Mouse (Mus musculus): ENCODE results near the gene Fndc11.
"Not testable (repeated sequence)": the region's sequence is repeated elsewhere in the genome, so short reads cannot be mapped to it uniquely, and the experiment has no call there.

Fndc11 gene

DNA sequence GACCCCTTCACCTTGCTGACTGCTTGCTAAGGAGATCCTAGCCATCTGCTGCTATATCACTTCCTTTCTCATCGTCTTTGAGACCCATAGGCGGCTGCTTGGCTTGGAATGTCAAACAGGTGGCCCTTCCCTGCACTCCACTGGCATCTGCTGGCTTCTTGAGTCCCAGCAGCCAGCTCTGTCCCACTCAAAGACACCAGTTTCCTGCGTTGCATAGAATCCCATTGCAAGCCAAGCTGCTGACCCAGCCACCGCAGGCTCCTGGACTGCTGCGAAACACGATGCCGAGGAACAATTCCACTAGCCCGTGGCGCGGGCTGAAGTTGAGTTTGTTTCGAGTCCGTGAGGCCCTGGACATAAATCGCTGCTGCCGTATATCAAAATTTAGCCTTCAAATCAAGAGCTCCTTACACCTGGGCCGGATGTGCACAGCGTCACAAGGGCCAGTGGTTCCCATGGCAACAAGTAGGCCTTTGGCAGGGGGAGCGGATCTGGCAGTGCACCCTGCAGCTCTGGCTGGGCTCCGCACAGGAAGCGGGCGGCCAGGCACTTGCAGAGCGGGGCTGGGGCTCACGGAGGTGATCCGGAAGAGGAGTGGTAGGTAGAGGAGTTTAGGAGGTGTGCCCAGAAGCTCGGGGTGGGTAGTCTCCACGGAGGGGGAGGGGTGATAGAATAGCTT, at the start of gene Fndc11:
Fndc11 (plus strand) TSS at position 476 of the 679 bp plus-strand sequence.
- DNase-seq (ENCODE audit: low spot score): peak; percentile 73

DNA sequence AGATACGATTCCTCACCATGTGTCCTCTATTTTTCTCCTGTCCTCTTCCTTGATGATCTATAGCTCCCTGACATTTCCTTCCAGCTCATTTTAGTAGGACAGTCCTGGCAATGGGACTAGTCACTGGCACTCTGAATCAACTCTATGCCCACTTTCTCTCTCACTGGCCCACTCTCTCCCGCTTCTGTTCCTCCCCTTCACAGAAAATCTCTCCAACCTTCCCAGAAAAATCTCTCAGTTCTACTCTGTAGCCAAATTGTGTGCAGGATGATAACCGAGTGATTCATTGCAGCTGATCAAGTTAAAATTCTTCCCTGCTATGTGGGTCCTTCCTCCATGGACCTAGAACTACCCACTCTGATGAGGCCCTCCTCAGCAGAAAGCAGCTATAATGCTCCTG, 45.2 kb upstream of the Fndc11 start:
- DNase-seq (ENCODE audit: low spot score): no peak

DNA sequence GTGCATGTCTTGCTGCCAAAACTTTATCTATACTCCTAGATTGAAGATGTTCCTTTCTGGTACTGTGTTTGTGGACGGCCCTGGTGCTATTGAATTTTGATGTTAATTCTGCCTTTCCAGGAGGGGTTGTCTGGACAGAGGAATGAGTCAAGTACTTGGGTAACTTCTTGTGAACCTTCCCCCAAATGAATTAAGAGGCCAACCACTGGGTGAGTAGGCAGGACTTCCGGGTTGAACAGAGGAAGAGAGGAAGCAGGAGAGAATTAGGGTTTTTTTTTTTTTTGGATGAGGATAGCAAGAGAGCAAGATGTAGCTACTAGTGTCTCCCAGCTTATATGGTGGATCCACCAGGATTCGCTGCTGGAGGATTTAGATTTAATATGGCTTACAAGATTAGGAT, 41.8 kb upstream of the Fndc11 start:
- DNase-seq (ENCODE audit: low spot score): no peak

DNA sequence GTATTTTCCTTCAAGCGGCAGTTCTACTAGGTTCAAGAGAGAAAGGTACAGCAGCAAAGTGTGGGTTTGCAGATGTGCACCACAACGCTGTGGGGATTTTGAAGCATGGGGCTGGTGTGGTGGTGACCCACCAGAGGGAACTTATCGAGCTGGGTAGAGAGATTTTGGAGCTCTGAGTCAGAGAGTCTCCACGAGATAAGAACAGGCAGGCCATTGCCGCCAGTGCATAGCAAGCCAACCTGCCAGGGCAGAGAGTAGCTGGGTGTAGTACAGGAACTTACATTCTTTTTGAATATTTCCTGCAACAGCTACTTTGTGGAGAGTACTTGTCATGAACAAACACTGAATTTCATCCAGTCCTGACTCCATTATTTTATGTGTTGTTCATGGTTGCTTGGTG, 41.3 kb upstream of the Fndc11 start:
- no peak for DNase-seq (ENCODE audit: low spot score)

DNA sequence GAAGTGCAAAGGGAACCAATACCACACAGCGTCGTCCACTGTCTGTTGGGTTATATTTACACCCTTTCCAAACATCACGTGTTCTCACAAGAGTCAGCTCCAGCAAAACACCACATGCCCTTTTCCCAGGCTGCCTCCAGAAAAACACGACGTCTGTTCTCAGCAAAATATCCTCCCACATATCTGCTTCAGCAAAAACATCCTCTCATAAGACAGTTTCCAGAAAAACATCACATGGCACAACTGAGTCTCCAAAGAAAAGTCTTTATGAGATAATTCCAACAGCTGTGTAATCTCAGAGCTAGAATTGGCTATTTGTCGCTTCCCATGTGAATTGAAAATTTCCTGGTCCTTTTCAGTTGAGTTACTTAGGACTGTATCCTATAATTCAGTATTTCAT, 38.9 kb upstream of the Fndc11 start:
- no peak for DNase-seq (ENCODE audit: low spot score)

DNA sequence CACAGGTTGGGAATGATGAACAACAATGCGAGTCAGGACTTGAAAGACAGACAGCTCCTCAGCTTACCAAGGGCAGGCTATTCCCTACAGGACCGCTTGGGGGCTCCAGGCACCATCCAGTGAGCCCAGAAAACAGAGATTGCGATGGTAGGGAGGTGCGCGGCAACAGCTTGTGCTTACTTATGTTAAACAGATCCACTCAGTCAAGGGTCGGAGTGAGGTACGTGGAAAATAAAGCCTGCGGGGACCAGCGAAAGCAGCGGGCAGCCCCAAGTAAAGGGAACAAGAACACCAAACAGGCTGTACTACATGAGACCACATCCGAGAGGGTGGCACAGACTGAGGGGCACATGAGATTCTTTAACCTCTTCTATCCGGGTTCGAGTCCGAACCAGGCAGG, 33.2 kb upstream of the Fndc11 start:
- peak; percentile 76 for DNase-seq (ENCODE audit: low spot score)

DNA sequence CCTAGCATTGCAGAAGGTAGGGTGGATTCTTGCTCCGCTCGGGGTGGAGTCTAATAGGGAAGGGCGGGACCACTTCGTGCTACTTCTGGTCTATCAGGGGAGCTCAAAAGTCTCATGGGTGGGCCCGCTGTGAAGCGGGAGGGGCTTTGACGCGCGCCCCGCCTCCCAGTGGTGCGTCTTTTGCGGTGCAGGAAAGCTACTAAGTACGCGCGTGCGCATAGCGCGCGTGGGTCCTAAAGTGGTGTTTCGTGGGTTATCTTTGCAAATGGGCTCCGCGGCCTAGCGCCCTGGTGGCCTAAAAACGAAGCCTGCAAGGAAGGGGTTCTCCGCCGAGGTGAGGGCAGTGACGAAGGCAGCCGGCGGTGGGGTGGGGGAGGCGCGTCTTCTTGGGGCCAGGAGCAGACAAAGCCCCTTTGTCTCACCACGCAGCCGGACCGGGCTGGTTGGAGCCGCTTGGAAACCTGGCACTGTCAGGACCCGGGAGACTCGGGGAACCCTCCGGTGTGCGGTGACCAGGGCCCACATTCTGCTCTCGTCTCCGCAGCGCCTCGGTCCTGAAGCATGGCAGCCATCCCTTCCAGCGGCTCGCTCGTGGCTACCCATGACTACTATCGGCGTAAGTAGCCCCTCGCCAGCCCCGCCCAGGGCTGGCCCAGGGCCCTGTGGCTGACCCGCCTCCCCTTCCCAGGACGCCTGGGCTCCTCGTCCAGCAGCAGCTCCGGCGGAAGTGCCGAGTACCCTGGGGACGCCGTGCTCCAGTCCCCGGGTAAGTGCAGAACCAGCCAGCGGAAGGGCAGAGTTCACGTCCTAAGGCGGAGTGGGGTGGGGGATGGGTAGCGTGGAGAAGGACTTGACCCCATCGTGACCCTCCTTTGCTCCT, 32.5 kb upstream of the Fndc11 start, which contains the start of gene Ppdpf:
Ppdpf (plus strand) TSS at position 127 of the 880 bp plus-strand sequence.
- DNase-seq (ENCODE audit: low spot score): peak; percentile 88

DNA sequence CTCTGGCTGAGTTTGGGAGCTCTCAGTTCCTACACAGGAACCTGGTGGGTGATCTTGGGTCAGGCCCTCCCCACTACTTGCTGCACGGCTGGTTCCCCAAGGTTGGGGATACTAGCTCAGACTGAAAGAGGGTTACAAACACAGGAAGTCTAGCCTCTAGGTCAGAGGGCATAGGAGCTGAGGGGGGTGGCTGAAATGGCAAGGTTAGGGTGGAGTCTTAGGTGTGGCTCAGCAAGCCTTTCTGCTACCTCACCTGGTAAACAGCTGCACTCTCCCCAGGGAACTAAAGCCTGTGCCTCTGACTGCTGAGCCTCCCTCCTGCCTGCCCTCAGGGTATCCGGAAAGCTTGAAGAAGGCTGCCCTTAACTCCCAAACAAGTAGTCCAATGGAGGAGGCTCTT, 31.1 kb upstream of the Fndc11 start:
- DNase-seq (ENCODE audit: low spot score): no peak

DNA sequence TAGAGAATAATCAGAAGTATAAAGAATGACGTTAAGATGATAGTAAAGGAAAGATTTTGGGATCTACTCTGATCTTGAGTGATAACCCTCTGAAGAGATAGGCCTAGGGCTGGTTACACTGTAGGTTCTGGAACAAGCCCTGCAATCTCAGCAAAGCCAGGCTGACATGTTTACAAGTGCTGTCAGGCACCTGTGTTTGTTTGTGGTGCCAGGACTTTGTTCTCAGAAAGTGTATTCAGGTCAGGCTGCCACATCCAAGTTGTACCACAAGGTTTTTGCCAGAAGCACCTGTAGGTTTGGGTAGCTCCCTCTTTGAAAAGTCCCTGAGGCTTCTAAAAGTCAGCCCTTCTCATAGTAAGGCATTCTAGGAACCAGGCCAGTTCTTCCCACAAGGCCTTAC, 30.5 kb upstream of the Fndc11 start:
- no peak for DNase-seq (ENCODE audit: low spot score)

DNA sequence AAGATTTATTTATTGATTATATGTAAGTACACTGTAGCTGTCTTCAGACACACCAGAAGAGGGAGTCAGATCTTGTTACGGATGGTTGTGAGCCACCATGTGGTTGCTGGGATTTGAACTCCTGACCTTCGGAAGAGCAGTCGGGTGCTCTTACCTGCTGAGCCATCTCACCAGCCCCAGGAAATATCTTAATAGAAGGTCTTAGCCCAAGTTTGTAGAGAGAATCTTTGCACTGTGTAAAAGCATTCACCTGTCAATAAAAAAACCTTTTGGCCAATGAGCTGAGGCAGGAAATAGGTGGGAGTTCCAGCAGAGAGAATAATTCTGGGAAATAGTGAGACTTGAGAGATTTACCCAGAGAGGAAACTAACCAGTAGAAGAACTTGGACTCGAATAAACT, 28.4 kb upstream of the Fndc11 start:
- not testable (repeated sequence) for DNase-seq (ENCODE audit: low spot score)

DNA sequence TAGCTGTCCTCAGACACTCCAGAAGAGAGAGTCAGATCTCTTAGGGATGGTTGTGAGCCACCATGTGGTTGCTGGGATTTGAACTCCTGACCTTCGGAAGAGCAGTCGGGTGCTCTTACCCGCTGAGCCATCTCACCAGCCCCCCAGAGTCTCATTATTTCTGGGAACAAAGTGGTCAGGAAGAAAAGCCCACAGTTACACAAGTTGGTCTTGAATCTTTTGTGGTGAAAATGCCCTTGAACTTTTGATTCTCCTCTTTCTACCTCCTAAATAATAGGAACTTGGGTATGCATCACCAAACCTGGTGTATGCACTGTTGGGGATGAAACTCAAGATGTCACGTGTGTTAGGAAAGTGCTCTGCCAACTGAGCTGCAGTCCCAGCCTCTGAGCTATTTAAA, 27.9 kb upstream of the Fndc11 start:
- no peak for DNase-seq (ENCODE audit: low spot score)

DNA sequence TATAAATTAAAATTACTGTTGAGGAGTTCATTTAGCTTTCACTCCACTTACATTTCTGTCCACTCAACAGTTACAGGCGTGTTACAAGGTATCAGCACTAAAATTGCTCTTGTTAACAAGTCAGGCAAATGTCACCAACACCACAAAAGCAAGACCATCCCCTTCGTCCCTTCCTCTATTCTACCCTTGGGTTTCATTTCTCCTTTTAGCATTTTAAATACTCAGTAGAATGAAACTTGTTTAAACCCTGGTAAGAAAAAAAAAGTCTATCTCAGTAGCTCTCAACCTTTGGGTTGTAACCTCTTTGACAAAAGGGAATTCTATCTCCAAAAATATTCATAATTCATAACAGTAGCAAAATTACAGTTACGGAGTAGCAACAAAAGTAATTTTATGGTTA, 26.8 kb upstream of the Fndc11 start:
- DNase-seq (ENCODE audit: low spot score): no peak

DNA sequence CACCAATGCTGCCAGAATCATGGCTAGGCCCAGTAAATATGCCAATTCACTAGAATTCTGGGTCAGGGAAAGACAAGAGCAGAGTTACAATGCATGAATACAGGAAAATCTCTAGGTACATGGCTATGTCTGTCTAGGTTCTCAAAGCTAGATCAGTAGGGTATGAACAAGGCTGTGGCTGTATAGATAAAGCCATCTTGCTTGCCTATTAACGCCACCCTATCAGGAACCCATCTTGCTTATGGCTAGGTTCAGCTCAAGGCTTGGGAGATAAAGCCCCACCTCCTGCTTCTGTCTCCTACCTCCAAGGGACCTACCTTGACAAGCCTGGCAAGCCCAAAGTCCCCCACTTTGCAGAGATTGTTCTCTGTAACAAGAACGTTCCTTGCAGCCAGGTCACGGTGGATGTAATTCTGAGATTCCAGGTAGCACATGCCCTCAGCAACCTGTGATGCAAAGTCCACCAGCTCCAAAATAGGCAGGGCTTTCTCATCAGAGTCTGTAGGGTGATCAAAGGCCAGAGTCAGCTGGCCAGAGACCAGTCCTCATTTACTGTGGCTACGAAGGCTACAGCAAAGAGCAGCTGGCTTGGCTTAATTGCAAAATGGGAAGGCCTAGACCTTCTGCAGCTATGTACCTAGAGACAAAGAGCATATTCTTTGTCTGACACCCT, 23.0 kb upstream of the Fndc11 start:
- DNase-seq (ENCODE audit: low spot score): no peak

DNA sequence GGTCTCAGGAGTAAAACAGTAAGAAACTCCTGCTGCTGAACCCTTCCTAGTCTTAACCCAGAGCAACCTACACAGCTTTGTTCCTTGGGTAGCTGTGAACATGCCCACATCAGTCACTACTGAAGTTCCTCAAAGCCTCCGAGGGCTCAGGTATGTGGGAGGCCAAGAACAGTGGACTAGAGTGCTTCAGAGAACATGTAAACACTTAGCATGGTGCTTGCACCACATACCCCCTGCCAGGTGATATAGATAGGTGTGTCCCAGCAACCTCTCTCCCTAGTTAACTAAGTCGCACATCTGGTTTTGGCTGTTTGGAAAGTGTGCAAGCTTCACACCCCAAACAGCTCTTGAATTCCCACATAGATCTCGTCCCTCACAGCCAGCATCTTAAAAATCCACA, 18.2 kb upstream of the Fndc11 start:
- DNase-seq (ENCODE audit: low spot score): no peak

DNA sequence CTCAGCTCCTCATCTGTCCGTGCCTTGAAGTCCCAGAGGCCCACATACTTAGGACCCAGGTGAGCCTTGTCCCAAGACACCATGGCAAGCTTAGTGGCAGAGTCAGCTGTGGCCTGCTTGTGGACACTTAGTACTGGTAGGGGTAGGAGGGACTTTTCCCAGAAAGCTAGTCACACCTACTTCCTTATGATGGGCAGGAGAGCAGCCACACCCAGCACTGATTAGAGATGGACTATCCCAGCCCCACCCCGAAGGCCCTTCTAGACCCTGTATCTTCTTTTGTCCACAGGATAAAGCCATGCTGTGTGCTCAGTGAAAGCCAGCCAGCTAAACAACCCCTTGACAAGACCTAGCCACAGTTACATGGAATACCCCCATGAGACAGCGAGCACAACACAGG, 17.4 kb upstream of the Fndc11 start, which contains the start of gene Ptk6:
Ptk6 (minus strand) TSS at position 368 of the 400 bp plus-strand sequence.
- DNase-seq (ENCODE audit: low spot score): no peak

DNA sequence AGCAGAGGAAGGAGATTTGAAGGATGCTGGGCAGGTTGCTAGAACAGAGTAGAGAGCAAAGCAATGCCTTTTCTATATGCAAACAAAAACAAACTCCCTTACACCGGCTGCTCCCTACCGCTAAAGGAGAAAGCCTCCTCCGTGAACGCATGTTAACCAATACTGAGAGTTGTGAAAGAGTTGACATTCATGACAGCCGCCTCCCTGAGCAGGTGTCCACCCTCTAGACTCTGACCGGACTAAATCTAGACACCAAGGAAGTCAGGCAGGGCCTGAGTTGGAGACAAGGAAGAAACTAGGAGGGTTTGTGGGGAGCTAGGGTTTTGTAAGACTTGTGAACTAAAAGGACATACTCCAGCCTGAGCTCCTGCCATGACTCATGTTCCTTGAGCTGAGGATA, 16.9 kb upstream of the Fndc11 start:
- DNase-seq (ENCODE audit: low spot score): no peak

DNA sequence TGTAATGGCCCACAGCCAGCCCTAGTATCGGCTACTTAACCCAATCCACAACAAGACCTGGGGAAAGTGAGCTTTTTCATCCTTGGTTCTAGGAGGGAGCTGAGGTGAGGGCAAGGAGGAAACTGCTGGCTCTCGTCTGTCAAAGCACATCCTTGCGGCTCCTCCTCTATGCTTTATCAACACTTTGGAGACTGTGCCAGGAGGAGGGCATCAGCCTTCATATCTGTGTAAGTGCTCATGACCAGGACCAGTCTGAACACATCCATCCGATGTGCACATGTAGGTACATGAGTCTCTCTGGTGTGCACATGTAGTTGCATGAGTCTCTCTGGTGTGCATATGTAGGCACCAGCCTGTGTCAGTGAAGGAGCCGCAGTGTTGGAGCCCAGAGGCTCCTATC, 14.1 kb upstream of the Fndc11 start:
- DNase-seq (ENCODE audit: low spot score): no peak

DNA sequence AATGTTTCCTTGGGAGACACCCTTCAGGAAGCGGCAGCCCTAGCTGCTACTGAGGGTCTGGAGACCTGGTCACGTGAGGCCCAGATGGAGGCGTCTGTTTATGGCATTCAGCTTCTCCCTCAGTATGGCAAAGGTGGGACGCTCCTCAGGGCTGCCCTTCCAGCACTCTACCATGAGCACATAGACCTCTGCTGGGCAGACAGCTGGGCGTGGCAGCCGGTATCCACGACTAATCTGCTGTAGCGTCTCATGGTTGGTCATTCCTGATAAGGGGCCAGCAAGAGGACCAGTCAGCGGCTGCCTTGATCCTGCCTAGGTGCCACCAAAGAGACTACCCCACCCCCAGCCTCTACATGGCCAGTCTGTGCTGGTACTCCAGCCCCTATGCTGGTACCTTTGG, 13.7 kb upstream of the Fndc11 start:
- DNase-seq (ENCODE audit: low spot score): no peak

DNA sequence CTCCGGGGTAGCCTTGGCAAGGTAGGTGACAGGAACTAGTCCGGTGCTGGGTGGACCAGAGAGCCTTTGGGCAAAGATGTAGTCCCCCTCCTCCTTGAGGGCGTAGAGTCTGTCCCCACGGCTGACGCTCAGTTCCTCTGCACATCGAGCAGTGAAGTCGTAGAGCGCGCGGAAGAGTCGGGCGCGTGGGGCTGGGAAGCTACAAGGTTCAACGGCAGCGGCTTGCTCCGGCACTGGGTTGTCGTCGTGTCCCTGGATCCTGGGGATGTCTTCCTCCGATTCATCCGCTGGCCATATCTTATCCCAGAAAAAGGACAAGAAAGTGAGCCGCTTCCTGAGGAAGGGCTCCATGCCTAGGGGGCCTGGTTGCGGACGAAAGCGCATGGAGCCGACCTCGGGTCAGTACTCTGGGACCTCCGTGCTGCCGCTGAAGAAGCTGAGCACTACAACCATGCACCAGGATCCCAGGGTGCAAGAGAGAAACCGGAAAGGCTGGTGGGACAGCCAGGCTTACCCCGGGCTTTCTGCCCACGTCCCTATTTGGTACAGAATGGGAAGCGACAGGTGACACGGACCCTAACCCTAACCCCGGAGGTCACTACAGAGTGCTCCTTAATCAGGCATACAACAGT, 7.3 kb upstream of the Fndc11 start:
- no peak for DNase-seq (ENCODE audit: low spot score)

DNA sequence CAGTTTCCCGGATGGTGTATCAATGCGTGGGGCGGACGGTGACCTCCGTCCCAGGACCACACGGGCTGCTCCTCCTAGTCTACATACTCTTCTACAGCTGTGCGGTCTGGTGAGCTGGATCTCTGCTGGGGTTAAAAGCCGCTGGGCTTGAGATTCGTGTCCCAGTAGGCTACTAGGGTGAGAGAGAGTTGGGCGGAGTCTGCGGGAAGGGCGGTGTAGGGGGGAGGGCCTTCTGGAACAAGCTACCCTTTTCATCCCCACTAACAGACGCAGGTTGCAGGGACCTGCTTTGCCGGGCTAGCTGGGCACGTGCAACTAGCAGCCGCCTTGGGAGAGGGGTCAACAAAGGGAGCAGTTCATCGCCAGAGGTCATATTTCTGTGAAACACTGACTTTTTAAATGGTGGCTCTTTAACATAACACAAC, 6.8 kb upstream of the Fndc11 start, which contains the start of gene Srms:
Srms (minus strand) TSS at position 165 of the 425 bp plus-strand sequence.
- no peak for DNase-seq (ENCODE audit: low spot score)

DNA sequence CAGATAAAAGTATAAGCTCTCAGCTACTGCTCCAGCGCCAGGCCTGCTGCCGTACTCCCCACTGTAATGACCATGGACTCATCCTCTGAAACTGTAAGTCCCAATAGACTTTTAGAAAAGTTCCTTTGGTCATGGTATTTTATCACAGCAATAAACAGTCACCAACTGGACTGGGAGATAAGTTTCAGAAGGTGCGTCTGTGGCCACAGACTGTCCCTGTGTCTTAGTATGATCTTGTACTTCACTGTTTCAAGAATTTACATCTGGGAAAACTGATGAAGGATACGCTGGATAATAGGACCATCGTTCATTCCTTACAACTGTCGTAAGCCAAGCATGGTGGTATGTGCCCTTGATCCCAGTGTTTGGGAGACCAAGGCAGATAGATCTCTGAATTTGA, 3.8 kb upstream of the Fndc11 start:
- no peak for DNase-seq (ENCODE audit: low spot score)

DNA sequence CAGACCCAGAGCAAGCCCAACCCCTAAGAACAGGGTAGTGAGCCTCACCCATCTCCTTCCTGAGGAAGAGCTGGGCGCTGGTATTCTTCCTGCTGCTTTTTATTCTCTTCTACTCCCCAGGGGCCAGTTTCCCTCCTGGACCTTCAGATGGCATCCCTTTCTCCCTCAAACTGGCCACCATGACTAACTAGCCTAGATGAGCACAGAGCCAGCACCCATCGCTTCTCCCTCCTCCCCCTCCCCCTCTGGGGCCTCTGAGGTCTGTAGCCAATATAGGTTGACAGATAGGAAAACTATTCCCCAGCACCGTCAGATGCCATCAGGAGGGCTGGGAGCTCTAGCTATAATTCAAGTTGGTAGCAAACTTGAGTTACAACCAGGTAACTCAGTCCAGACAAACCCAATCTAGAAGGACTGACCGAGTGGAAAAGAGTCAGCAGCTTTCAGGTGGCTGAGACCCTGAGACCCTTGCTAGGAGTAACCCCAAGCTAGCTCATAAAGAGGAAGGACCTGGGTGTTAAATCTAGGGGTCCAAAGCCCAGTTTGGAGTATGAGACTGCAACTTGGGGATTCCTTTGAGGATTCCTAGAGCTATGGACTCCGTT, 830 bp upstream of the Fndc11 start:
- no peak for DNase-seq (ENCODE audit: low spot score)
